Mouse (Mus musculus): Measurements from ENCODE around the gene Fbxo5. TPM values are rescaled to one million over a fixed set of nuclear protein-coding genes. Genes with fewer than 3 reads are reported as not detected.

The Fbxo5 gene
- 112 and 116 TPM in 2 replicates for polyA plus RNA-seq (2015; fragmentation: Nextera tagmentation; extraction: Ambion mirVana)

DNA sequence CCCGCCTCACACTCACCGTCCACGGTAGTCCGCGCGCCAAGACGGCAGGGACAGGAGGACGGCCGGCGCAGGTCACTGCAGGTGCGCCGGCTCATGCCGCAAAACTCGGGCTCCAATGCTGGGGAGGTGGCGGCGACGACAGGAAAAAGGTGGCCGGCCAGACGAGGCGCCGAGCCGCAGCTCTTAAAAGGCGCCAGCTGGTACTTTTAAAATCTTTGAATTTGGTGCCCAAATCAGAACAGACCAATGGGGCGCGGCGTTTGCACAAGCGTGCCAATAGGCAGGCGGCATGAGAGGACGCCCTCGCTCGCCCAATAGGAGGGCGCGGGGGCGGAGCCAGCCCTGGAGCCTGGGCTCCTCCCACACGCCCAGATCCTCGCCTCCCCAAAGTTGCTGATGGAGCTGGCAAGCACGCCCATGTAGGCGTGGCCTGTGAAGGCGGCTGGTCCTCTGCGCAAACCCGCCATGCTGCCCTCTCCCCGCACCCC, at the start of gene Fbxo5:
Fbxo5 (minus strand) TSS at position 358 of the 488 bp plus-strand sequence.
- peak; percentile 99 for DNase-seq (ENCODE audit: low spot score)

DNA sequence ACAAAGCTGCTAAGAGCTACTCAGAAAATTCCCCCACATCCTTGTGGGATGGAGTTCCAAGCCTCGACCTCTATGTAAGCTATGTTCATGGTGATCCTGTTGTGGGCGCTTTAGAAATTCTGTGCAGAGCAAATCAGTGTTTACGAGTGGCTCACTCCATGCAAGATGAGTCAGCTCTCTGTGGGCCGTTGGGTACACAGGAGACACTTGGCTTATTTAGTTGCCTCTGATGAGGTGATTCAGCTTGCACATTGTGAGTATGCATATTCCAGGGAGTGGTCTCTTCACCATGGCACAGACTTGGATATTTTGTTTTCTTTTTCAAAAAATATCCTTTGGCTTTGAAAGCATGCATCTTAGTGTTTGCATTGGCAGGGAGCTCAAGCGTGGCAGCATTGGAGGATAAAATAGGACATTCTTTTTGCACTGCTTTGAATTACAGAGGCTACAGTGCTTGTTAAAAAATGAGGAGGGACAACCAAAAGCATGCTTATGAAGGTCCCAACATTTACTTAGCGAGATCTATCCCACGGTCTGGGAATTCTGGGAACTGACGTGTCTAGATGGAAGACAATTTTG, 48.0 kb upstream of the Fbxo5 start:
- no peak for DNase-seq (ENCODE audit: low spot score)

DNA sequence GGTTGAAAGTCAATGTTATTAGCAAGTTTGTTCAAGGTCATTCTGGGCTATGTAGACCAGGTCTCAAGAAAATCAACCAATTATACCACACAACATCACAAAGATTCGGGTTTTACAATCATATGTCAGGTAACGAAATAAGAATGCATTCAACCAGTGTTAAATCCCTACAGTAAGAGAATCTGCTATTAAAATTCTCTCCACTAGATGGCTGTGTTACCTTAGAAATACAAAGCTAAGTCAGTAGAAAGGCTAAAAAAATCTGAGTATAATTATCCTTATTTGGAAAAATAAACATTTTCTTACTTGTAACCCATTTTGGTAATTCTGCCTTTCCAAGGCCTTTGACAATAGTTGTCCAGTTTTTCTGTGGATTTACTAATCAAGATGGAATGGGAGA, 41.5 kb upstream of the Fbxo5 start:
- DNase-seq (ENCODE audit: low spot score), result peak; percentile 28

DNA sequence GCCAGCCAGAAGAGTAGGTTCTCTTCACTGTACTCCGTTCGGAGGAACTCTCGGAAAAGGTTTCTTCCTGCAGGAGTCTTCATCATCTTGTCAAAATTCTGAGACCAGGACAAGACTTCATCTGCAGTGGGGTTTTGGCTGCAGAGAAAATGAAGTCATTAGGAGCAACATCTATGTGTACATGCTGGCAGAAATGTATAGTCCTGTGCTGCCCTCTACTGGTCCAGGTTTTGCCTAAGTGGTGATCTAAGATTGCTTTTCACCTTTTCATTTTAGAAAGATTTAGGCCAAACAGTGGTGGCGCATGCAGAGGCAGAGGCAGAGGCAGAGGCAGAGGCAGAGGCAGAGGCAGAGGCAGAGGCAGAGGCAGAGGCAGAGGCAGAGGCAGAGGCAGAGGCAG, 36.0 kb upstream of the Fbxo5 start:
- DNase-seq (ENCODE audit: low spot score), result peak; percentile 78

DNA sequence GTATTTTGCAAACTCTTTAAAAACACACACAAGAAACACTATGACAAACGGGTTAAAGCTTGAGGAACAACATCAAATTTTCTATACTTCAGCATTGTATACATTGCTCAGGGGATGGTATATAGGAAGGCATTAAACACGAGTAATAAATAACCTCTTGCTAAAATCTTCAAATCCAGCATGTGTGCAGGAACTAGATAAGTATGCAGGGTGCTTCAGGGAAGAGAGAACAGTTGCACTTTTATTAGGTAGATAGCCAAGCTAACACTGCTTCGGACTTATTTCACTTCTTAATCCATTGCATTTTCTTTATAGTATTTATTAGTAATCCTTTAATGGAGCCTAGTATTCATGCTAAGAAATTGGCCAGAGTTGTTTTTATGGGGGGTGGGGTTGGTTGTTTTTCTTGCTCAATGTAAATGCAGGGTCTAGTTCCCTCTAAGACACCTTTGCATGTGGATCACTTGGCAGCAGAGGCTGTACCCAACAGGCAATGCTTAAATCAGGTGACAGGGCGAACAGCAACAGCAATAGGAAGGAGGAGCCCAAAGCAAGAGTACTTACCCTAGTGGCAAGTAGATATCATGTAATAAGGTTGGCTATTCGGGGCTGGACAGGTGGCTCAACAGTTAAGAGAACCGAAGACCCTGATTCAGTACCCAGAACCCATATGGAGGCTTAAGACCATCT, 21.1 kb upstream of the Fbxo5 start:
- no peak for DNase-seq (ENCODE audit: low spot score)

DNA sequence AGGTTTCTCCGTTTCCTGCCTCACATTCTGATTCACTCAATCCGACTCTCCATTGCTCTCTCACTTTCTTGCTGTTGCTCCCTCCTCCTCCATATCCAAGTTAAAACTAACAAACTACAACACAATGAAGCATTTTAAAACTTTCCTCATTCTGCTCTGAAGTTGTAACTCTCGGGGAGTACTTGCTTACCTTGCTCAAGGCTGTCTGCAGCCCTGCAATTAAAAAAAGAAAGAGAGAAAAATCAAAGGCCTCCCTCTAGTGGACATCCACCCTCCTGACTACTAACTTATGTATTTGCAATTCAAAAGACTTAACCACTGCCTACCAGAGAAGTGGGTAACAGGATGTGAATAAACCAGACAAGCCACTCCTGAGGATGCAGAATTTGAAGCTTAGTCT, 19.4 kb upstream of the Fbxo5 start:
- peak; percentile 75 for DNase-seq (ENCODE audit: low spot score)

DNA sequence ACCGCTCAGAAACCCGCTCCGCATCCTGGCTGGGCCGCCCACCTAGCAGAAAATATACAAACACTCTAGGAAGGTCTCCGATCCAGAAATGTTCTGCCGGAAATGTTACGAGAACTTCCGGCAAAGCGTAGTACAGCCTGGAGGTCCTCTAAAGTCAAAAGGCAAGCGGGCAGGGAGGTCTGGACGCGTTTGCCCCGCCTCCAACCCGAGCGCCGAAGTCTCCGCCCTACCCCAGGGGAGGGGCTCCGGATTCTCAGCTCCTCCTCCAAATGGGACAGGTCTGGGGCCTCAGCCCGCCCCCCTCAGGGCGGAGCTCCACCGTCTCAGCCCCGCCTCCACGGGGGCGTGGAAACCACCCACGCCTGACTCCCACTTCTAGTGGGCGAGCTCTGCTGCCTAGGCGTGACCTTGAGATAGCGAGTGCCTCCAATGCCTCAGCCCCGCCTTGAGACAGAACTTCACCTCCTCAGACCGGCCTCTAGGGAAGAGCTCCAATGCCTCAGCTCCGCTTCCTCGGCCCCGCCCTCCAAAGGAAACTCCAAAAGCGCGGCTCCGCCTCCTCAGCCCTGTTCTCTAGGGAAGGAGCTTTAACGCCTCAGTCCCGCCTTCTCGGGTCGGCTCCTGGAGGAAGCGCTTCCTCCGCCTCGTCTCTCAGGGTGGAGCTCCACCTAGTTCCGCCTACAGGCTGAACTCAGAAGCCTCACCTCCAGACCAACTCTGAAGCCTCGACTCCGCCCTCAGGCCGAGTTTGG, 18.5 kb upstream of the Fbxo5 start, which contains the start of gene Mtrf1l:
Mtrf1l (minus strand) TSS at position 171 of the 752 bp plus-strand sequence.
- peak; percentile 99 for DNase-seq (ENCODE audit: low spot score)

DNA sequence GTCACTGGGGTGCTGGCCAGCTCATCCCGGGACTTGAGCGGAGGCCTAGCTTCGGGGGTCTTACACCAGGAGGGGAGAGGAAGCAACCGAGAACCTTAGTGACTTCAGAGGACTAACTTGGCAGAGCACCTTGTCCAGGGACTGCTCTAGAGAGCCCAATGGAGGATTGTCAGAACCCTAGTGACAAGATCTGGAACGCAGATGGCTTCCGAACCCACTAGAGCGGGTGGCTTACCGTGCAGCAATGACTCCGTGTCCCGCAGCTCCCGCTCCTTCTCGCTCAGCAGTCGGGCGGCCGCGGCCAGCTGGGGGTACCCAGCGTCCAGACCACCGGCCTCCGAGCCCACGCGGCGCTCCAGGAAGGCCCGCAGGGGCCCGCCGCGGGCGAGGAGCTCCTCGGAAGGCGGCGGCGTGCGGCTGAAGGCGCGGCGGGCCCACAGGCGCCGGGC, 17.9 kb upstream of the Fbxo5 start:
- DNase-seq (ENCODE audit: low spot score), result no peak

DNA sequence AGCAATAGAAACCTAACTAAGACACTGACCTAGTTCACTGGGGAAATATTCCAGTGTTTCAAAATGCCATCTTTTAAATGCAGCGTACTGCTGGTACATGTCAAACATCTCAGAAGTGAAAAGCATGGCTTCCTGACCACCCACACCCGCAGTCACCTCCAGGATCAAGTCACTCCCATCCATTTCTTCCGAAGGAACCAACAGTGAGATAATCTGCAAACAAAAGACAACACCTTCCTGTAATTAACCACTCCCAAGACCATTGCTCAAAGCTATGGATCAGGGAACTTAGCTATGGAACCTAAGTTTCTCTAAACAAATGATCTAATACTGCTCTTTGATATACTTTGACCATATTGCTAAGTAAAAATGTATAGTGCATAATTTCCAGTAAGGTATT, 13.4 kb upstream of the Fbxo5 start:
- DNase-seq (ENCODE audit: low spot score), result no peak

DNA sequence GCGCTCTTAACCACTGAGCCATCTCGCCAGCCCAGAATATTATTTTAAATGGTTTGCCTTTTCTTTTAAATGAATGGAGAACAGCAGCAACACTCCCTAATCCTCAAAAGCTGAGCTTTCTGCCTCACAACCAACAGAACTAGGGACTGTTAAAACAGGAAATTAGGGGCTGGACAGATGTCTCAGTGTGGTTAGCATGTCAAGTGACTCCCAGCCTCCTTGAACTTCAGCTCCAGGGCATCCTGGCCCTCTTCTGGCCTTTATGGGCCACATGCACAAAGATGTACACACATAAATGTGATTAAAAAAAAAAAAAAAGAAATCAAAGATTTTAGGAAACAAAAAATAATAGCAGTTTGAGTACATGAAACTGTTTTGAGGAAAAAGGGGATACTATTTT, 10.6 kb upstream of the Fbxo5 start:
- no peak for DNase-seq (ENCODE audit: low spot score)

DNA sequence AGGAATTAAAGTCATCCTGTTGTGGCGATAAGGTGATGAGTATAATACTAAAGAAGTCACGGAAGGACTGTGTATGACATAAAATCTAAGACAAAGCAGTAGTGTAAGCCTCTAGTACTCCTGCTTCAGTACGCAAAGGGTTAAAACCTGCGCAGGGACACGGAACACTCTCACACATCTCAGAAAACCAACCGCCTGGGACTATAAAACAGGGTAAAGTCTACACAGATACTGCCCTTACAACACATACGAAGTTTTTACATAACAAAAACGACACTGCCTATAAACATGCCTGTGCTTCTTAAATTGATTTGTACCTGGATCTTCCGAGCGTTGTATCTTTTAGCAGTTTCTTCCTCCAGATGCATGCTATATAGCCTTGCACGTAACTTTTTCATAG, 8.3 kb upstream of the Fbxo5 start:
- DNase-seq (ENCODE audit: low spot score), result no peak

DNA sequence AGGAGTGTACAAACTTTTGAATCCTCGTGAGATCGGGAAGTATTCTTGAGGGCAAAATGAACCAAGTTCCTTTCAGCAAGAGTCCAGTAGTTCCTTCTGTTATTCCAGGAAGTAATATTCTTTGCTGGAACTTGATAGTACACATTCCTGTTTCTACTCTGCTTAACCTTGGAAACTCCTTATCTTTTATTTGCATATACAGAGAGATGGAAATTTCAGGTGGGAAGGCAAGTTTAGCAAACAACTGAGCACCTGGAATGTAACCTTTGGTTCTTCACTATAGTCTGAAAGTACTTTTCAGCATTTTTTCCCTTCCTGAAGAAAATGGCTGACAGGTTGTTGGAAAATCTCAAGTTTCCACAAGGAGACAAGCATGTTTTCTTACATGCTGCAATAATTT, 2.3 kb upstream of the Fbxo5 start:
- no peak for DNase-seq (ENCODE audit: low spot score)

DNA sequence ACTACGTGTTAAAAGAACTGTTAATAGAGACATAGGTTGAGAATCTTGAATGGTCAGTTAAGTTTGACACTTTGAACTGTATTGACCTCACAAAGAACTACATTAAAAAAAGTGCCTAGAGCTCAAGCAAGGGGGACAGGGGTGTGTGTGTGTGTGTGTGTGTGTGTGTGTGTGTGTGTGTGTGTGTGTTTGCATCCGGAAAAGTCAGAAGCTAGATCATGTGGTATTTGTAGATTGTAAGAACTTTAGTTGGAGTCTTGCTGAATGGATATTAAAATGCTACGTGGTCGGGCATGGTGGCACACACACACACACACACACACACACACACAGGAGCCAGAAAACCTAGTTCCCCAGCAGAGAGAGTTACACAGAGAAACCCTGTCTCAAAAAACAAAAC, 1.6 kb upstream of the Fbxo5 start:
- no peak for DNase-seq (ENCODE audit: low spot score)

DNA sequence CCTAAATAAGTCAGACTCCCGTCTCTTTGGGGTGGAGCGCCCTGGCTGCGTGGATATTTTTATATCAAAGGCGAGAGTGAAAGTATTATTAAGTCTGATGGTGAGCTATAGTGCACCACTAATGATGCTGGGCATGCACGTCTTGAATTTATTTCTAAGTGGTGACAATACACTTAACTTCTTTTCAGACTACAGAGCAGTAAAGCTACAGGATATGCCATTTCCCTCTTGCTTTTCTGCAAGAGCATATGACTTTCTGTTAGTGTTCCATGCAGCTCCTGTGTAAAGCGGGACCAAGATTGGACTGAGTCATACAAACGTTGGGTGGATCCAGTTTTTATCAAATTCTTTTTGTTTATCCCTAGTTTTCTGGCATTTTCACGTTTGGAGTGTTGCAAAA, 1.0 kb upstream of the Fbxo5 start:
- no peak for DNase-seq (ENCODE audit: low spot score)

DNA sequence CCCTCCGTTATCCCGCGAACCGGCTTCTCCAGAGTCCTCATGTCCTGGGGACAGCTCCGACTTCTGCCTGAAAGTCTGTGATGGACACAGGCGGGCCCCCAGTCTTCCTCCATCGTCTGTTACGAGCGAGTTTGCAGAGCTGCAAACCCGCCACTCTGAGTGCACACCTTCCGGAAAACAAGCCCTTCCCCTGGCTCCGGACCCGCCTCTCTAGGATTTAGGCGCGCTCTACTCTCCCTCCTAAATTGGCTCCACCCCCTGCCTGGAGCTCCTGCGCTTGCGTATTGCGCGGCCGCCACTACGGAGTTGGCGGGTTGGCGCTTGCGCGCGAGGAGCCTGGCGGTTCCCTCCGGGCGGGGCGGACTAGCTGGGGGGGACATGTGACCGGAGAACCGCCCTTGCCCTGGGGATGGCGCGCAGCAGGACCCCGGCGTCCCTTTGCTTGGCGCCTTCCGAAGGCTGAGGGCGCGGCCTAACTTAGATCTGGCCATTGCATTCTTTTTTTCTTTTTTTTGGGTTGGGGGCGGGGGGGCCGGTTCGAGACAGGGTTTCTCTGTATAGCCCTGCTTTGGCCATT, 419 bp upstream of the Fbxo5 start:
- peak; percentile 99 for DNase-seq (ENCODE audit: low spot score)

DNA sequence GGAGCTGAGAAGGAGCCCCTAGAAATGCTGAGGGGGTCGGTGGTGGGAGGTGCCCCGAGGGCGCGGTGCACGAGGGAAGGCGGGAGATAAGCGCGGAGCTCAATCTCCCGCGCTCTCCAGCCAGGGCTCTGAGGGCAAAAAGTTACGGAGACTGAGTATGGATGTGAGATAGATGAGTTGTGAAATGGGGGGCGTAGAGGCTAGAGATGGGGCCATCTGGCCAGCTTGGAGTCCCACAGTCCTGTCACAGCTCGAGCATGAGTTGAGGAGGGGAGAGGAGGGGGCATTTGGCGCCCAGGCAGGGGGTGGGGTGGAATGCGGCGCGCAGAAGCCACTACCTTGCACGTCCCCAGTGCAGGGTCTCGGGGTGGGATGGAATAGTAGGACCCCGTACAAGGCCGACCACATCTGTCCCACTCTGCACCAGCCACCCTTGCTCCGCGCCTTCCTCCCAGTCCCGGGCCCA, 676 bp downstream of the Fbxo5 start:
- peak; percentile 45 for DNase-seq (ENCODE audit: low spot score)

DNA sequence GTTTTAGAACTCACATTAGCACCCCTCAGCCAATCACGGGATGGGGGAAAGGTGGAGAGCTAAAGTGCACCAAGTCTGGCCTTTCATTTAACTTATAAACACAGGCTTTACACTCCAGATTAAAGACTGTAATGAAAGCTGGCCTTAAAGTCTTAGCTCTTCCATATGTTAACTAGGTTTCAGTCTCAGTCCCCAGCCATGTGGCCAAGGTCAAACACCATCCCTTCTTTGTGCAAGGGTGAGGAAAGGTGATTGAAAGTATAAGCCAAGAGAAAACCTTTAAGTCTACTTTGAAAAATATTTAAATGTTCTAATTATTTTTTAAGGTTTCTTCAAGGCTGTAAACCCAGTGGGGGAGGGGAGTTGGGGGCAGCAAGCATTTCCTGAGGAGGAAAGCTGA, 1.7 kb downstream of the Fbxo5 start:
- DNase-seq (ENCODE audit: low spot score), result no peak

DNA sequence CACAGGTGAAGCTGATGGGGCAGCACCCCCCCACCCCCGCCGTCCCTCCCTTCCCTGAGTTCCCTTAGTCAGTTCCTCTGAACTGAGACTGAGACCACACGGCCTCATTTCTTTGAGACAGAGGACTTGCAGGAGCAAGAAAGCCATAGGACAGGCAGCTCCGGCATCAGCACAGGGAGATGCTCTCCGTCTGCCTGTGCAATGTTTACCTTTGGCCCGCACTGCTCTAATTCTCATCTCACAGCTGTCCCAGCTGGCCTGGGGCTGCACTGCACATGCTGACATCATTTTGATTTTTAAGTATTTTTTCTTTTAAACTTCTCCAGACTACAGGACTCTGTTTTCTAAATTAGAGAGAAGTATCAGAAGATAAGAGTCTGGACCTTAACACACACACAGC, 2.5 kb downstream of the Fbxo5 start:
- no peak for DNase-seq (ENCODE audit: low spot score)

DNA sequence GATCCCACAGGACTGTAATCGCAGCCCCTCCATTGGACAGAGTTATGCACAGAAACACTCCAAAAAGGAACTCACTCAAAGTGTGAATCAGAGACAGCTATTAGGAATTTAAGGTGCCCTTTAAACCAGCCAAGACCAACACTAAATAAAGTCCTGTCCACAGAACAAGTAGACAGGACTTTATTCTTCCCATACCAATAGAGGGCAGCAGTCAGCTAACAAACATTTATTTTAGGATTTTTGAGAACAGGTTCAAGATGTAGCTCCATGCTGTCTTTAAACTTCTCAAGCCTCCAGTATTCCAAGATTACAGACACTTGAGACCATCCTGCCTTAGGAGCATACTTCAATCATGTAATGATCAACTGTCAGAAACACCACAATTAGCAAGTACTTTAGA, 4.9 kb downstream of the Fbxo5 start:
- DNase-seq (ENCODE audit: low spot score), result peak; percentile 52

DNA sequence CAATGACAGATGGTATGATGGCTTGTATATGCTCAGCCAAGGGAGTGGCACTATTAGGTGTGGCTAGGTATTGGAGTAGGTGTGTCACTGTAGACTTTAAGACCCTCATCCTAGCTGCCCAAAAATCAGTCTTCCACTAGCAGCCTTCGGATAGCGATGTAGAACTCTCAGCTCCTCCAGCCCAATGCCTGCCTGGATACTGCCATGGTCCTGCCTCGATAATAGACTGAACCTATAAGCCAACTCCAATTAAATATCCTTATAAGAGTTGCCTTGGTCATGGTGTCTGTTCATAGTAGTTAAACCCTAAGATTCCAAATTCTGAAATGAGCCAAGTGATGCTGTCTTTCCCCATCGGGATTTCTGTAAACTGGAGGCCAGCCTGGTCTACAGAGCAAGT, 7.3 kb downstream of the Fbxo5 start:
- no peak for DNase-seq (ENCODE audit: low spot score)

DNA sequence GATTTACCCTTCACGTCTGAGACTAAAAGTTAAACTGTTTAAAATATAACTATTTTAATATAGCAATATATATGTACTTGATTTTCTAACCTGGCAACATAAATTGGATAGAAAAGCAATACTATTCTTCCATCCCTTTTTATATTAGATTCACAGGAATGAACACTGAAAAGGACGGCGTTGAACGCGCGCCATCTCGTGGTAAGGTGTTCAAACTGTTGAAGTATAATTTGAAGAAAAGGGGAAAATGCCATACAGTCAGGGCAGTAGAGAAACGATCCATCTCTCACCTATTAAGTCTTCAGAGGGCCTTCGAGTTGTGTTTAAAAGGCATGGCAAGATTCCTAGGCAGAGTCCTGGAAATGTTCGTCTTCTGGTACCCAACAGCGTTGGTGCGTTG, 14.7 kb downstream of the Fbxo5 start:
- peak; percentile 22 for DNase-seq (ENCODE audit: low spot score)

DNA sequence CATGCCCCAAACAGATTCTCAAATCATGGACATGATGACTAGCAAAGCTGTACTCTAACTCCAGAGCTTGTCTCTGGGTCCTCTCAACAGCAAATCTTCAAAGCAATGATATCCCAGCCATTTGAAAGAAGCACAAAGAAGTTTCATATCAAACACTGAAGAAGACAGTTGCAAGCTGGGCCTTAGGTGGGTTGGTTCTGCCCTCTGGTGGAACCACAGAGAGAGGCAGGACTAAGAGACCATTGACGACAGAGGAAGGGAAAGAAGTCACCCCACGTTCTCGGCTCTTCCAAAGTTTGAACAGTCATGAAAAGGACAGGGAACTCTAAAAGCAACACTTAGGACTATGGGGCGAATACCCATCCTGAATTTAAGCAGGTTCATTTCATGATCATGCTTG, 18.5 kb downstream of the Fbxo5 start:
- peak; percentile 33 for DNase-seq (ENCODE audit: low spot score)

All from thymus, postnatal 0 days (tissue).